Mouse (Mus musculus): ENCODE data around the gene Ncdn. TPM values are rescaled to one million over a fixed set of nuclear protein-coding genes. Genes with fewer than 3 reads are reported as not detected.

Ncdn gene
- polyA plus RNA-seq (2015; fragmentation: Nextera tagmentation; extraction: Ambion mirVana), result 67.8 and 71.3 TPM in 2 replicates

DNA sequence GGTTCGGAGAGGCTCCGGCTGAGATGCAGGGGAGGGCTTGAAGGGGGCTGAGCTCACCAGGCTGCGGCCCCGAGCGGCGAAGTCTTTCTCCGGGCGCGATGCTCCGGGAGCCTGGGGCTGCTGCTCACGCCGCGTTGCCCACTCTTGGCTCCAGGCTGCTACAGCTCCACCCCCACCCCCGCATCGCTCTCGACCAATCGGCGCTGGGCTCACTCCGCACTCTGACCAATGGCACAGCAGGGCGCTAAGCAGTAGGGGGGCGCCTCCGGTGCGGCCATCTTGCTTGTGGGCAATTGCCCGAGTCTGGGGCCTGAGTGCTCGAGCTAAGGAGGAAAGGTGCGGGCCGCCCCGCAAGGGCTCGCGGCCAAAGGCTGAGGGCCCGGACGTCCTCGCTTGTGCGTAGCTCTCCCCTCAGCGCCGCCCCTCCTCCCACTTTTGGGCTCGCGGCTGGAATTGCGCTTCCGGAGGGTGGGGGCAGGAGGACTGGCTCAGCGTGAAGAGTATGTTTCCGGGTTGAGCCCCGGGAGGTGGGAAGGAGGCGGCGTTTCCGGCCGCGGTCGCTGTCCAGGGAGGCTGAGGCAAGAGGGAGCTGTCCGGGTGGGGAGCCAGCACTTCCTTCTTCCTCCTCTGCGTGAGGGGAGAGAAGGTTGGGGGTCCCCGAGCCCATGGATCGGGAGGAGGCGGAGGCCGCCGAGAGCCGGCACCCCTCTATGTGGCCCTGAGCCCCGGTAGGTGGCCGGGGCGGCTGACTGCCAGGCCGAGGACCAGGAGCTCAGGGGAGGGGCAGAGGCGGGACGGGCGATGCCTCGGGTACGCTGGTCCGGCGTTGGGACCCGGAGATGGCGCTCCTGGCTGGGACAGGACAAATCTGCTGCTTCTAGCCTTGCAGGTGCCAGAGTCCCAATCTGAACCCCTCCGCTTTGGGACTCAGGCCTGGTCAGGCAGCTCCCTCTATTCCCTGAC is at the start of gene Ncdn, which contains the start of gene AU040320:
Gene Ncdn, minus strand, starts transcription at position 171 of the 963 bp plus-strand sequence.
Gene AU040320, plus strand, starts transcription at position 277 of the 963 bp plus-strand sequence.
- H3K27me3 ChIP-seq, result no peaks in the 10 kb centered on the region
- H3K4me3 ChIP-seq (replicated peaks), result peak within 1 kb of the TSS; percentile 85
- H3K36me3 ChIP-seq, result peaks cover 25% of the 10 kb centered on the region
- under 1% methylated on average over 59 of the region's 71 CpGs for WGBS
- H3K4me2 ChIP-seq (replicated peaks), result peak within 1 kb of the TSS; percentile 99
- no peaks in the 10 kb centered on the region for H3K9me3 ChIP-seq
- peak; percentile 98 for ATAC-seq
- peak within 1 kb of the TSS; percentile 95 for H3K27ac ChIP-seq
- peaks cover 56% of the 10 kb centered on the region for H3K4me1 ChIP-seq (replicated peaks)
- peak within 1 kb of the TSS; percentile 92 for H3K9ac ChIP-seq (replicated peaks)

DNA sequence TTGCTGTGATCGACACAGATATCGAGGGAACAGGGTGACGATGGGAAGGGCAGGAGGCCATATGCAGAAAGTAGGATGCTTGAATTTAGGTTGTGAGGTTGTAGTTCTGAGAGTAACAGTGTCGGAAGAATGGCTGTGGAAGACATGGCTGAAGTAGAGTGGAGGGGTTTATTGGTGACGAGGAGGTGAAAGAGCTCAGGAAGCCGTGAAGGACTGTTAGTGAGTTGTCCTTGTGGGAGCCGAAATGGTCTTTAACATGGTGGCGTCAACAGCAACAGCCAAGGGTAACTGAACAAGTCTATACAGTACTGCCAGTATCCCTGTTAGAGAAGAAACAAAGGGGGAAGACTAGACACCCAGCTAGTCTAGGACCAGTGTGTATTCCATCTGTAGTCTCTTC is 48.9 kb upstream of the Ncdn start:
- no peak for ATAC-seq
- no peak overlapping the region for H3K4me2 ChIP-seq (replicated peaks)
- 98% methylated on average over 8 of the region's 8 CpGs for WGBS

DNA sequence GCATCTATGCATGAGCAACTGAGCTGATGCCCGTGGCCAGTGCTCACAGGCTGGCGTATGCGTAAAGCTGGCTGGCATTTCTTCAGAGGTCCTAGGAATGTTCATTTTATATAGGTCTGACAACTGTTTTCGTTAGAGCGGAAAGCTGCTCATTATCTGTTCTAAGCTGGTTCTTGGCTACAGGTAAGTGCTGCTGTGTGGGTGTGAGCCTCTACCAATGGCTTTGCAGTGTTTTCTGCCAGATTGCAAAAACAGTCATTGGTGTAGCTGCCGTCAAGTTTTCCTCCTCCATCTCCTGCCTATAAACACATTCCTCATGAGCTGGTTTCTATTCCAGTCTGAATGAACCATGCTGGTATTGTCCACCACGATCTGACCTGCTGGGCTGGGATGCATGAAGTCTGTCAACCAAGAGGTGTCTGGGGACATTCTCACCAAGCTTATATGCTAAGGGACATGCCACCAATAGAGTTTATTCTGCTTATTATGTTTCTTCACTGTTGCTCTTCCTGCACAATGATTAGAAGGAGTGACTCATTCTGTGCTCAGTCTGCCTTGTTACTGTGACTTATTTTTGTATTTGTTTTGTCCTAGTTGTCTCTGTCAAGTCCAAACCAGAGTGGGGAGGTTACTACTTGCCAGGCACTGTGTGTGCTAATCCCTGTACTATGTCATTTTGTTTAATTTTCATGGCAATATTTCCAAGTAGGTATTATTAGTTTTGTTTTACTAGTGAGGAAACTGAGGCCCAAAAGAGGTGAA is 39.3 kb upstream of the Ncdn start:
- Histone ChIP-seq H3K4me2 (replicated peaks) (no peak overlapping the region), H3K9ac (replicated peaks) (no peak overlapping the region), H3K4me3 (replicated peaks) (no peak overlapping the region), H3K9me3 (no peaks in the 10 kb centered on the region), H3K36me3 (peaks cover 40% of the 10 kb centered on the region), H3K4me1 (replicated peaks) (no peaks in the 10 kb centered on the region), H3K27ac (no peak overlapping the region), H3K27me3 (no peaks in the 10 kb centered on the region)
- no peak for ATAC-seq
- 93% methylated on average over 7 of the region's 7 CpGs for WGBS

More for the DNA sequence above, 48.9 kb upstream of the Ncdn start:
- no peak overlapping the region for H3K27ac ChIP-seq
- no peaks in the 10 kb centered on the region for H3K9me3 ChIP-seq
- H3K36me3 ChIP-seq, result 0 out of 2 replicates have a peak, but pooled peaks cover 3% of the 10 kb centered on the region
- no peak overlapping the region for H3K4me3 ChIP-seq (replicated peaks)
- H3K9ac ChIP-seq (replicated peaks), result no peak overlapping the region
- peaks cover 12% of the 10 kb centered on the region for H3K4me1 ChIP-seq (replicated peaks)
- H3K27me3 ChIP-seq, result no peaks in the 10 kb centered on the region

DNA sequence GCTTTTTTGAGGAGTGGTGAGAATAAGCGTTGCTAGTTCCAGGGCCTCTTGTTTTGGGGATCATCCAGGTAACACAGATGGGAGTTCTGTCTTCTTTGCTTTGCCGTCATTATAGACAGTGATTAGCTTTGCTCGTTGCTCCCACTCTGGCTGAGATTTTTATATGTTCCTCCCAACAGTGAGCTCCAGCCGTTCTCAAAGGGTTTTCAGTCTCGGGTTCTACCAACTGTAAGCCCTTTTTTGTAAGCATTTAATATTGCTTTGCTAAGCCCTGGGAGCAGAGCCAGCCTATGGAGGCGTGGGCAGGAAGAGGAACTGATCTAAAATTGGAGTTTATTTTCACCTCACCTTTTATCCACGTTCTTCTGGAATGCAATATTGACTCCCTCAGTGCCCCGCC is 29.8 kb upstream of the Ncdn start:
- Histone ChIP-seq H3K9ac (replicated peaks) (no peak overlapping the region), H3K9me3 (no peaks in the 10 kb centered on the region), H3K27me3 (no peaks in the 10 kb centered on the region), H3K27ac (no peak overlapping the region), H3K36me3 (peaks cover 4% of the 10 kb centered on the region; the same call in 1 of the 2 replicates), H3K4me3 (replicated peaks) (no peak overlapping the region), H3K4me1 (replicated peaks) (peaks cover 39% of the 10 kb centered on the region), H3K4me2 (replicated peaks) (no peak overlapping the region)
- ATAC-seq, result no peak
- WGBS, result 82% methylated on average over 8 of the region's 8 CpGs

DNA sequence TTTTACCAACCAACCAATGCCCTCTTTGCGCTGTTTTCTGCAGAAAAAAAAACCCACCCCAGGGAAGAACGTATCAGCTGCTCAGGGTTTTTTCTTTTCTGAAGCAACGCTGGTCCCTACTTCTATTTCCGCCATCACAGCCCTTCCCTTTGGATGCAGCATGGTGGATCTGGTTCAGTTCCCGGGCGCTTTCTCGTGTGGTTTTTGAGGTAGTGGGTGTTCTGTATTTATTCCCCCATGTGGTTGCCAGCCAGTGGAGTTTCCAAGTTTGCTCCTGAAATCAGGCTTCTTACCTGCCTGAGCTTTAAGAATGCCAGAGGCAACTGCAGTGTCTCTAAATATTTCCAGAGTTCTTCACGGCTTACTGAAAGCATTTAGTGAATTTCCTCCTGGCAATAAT is 29.3 kb upstream of the Ncdn start:
- ATAC-seq, result no peak
- H3K36me3 ChIP-seq, result peaks cover 4% of the 10 kb centered on the region; the same call in 1 of the 2 replicates
- H3K9ac ChIP-seq (replicated peaks), result no peak overlapping the region
- no peak overlapping the region for H3K27ac ChIP-seq
- no peak overlapping the region for H3K4me3 ChIP-seq (replicated peaks)
- H3K4me1 ChIP-seq (replicated peaks), result peaks cover 41% of the 10 kb centered on the region
- H3K27me3 ChIP-seq, result no peaks in the 10 kb centered on the region
- H3K9me3 ChIP-seq, result no peaks in the 10 kb centered on the region
- H3K4me2 ChIP-seq (replicated peaks), result no peak overlapping the region
- WGBS, result 91% methylated on average over 8 of the region's 8 CpGs

DNA sequence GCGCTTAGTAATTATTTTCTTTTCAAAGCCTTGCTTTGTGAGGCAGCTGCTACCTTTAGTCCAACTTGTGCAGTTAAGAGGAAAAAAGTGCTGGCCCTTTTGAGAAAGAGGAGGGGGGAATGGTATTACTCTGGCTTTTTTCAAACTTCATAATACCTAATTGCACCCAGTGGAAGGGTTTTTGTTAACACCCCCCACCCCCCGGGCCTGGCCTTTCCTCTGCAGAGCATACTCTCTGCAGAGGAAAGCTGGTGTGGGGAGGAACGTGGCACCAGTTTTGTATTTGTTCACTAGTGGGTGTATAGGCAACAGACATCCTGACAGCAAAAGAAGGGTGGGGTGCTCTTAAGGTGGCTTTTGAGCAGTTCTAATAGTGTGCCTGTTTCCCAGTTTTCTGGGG is 28.6 kb upstream of the Ncdn start:
- H3K9ac ChIP-seq (replicated peaks), result no peak overlapping the region
- ATAC-seq, result no peak
- no peaks in the 10 kb centered on the region for H3K9me3 ChIP-seq
- H3K4me3 ChIP-seq (replicated peaks), result no peak overlapping the region
- H3K4me1 ChIP-seq (replicated peaks), result peaks cover 44% of the 10 kb centered on the region
- H3K27ac ChIP-seq, result no peak overlapping the region
- 0 out of 2 replicates have a peak, but pooled peaks cover under 1% of the 10 kb centered on the region for H3K36me3 ChIP-seq
- H3K27me3 ChIP-seq, result no peaks in the 10 kb centered on the region
- WGBS, result 62% methylated on average over 3 of the region's 3 CpGs
- H3K4me2 ChIP-seq (replicated peaks), result no peak overlapping the region

DNA sequence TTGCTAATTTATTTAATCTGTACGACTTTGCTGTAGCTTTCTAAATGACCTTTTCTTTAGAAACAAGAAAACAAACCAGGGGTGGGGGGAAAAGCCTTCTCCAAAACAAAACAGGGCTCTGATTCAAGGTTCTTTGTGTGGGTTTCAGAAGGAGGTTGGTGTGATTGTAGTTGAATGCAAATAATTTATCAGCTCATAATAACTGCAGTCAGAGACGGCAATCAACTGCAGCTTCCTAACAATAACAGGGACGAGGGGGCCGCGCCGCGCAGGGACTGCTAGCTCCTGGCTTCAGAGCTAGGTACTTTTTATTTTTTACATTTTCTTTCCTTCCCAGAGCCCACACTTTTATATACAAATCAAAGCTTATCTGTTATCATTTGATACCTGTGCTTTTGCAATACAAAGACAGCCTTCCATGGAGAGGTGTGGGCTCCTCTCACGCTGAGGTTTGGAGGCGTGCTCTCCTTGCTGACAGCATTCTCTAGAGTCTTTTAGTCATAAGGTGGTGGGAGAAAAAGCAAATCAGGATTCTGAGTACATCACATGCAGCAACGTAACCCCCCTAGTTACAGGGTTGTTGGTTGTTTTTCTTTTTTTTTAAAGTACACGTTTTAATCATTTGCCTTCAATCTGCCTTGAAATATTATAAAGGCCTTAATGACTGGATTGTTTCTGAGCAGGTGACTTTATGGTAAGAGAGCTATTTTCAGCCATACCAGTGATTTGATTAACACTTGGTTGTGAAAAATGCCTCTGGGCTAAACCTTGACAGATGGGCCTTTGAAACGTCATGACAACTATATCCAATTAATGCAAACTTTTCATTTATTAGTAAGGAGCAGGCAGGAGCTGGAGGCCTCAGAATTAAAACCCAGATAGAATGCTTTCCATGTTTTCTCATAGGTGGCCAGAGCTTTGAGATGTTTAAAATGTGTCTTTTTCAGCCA is 26.9 kb upstream of the Ncdn start:
- 24% methylated on average over 12 of the region's 12 CpGs for WGBS

DNA sequence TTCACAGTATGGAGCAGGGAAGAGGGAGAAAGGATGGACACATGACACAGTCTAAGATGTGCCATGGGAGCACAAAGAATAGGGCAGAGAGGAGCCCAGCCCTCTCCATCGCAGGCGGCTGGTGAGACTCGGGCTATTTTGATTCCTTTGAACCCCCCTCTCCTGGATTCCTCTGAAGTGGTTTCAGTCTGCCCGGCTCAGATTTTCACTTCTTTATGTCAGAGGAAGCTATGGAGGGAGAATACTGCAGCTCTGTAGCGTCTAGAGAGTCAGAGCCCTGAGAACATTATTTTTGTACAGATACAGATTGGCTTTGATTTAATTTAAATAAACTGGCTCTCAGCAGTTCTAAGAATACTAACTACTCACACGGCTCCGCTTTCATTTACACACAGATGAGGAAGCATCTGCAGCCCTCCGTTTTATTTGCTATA is 25.9 kb upstream of the Ncdn start:
- H3K4me1 ChIP-seq (replicated peaks), result peaks cover 44% of the 10 kb centered on the region
- H3K9ac ChIP-seq (replicated peaks), result no peak overlapping the region
- H3K4me2 ChIP-seq (replicated peaks), result peak overlapping the region; percentile 32; the same call in 1 of the 2 replicates
- no peaks in the 10 kb centered on the region for H3K36me3 ChIP-seq
- ATAC-seq, result peak; percentile 84
- H3K27me3 ChIP-seq, result no peaks in the 10 kb centered on the region
- no peak overlapping the region for H3K4me3 ChIP-seq (replicated peaks)
- no peaks in the 10 kb centered on the region for H3K9me3 ChIP-seq
- 27% methylated on average over 8 of the region's 8 CpGs for WGBS
- peak overlapping the region; percentile 82 for H3K27ac ChIP-seq

More for the DNA sequence above, 26.9 kb upstream of the Ncdn start:
- Histone ChIP-seq H3K4me2 (replicated peaks) (peak overlapping the region; percentile 20), H3K27me3 (no peaks in the 10 kb centered on the region), H3K9ac (replicated peaks) (0 out of 2 replicates have a peak overlapping the region, but pooled peaks have one; percentile 11), H3K4me3 (replicated peaks) (no peak overlapping the region), H3K9me3 (no peaks in the 10 kb centered on the region), H3K36me3 (no peaks in the 10 kb centered on the region), H3K4me1 (replicated peaks) (peaks cover 44% of the 10 kb centered on the region), H3K27ac (peak overlapping the region; percentile 82)
- peak; percentile 35; the same call in 1 of the 2 replicates for ATAC-seq

DNA sequence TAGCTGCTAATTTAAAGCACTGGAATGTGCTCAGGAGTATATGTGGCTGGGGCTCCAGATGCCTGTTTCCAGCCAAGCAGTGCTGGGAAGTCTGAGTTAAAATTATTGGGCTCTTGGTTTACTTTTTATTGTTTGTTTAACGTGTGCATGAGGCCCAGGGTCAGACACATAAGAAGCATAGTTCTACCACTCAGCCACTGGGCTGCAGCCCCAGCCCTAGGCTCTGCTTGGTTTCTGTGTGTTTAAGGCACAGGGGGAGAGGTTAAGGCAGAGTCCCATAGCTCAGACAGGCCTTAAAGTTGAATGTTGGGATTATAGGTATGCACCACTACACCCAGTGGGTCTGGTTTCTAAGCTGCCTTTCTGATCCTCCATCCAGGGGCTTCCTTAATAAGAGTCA is 21.9 kb upstream of the Ncdn start:
- Histone ChIP-seq H3K4me1 (replicated peaks) (peaks cover 24% of the 10 kb centered on the region), H3K27ac (no peak overlapping the region), H3K4me3 (replicated peaks) (no peak overlapping the region), H3K4me2 (replicated peaks) (no peak overlapping the region), H3K27me3 (no peaks in the 10 kb centered on the region), H3K9ac (replicated peaks) (no peak overlapping the region), H3K36me3 (no peaks in the 10 kb centered on the region), H3K9me3 (no peaks in the 10 kb centered on the region)
- no peak for ATAC-seq
- 86% methylated on average over 1 of the region's 1 CpGs for WGBS

DNA sequence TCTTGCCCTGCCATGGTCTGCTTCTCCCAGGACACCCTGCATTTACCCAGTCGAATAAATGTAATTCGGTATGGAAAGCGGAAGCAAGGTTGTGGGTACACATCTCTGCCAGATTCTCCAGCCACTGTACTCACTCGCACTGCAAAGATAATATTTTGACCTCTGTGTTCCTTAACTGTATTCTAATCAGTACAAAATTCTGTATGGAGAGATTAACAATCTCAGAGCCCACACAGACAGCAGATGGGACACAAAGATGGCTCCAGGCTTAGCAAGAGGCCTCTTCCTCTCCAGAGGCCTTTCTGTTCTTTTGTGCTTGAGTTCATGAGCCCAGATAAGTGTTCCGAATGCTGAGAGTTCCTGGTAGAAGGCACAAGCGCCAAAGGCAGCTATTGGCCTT is 20.6 kb upstream of the Ncdn start:
- no peak overlapping the region for H3K4me3 ChIP-seq (replicated peaks)
- no peak for ATAC-seq
- no peaks in the 10 kb centered on the region for H3K27me3 ChIP-seq
- 89% methylated on average over 6 of the region's 6 CpGs for WGBS
- H3K27ac ChIP-seq, result no peak overlapping the region
- H3K9ac ChIP-seq (replicated peaks), result no peak overlapping the region
- H3K4me1 ChIP-seq (replicated peaks), result peaks cover 11% of the 10 kb centered on the region
- no peaks in the 10 kb centered on the region for H3K9me3 ChIP-seq
- peaks cover 10% of the 10 kb centered on the region; the same call in 1 of the 2 replicates for H3K36me3 ChIP-seq
- H3K4me2 ChIP-seq (replicated peaks), result no peak overlapping the region

DNA sequence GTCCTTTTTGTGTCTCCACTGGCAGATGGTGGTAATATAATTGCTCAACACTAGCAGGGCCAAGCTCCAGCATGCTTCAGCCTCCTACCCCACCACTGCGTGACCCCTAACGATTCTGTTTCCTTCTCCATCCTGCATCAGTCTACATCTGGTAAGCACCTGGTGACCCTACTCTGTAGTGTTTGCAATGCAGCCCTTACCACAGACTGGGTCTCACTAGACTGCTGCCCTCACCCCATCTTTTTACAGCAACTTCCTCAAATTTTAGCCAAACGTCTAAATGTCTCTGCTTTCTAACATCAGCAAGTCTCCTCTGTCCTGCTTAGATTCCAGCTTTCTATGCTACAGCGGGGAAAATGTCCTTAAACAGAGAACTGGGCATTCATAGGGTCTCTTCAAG is 17.6 kb upstream of the Ncdn start:
- H3K9me3 ChIP-seq, result no peaks in the 10 kb centered on the region
- H3K4me3 ChIP-seq (replicated peaks), result no peak overlapping the region
- no peak overlapping the region for H3K27ac ChIP-seq
- no peaks in the 10 kb centered on the region for H3K27me3 ChIP-seq
- 98% methylated on average over 4 of the region's 4 CpGs for WGBS
- no peak overlapping the region for H3K4me2 ChIP-seq (replicated peaks)
- H3K4me1 ChIP-seq (replicated peaks), result no peaks in the 10 kb centered on the region
- H3K36me3 ChIP-seq, result peaks cover 14% of the 10 kb centered on the region; the same call in 1 of the 2 replicates
- ATAC-seq, result no peak
- no peak overlapping the region for H3K9ac ChIP-seq (replicated peaks)

All from midbrain, embryonic 13.5 days (tissue).